Mouse (Mus musculus) E14TG2a.4 (cell line): ENCODE data around the gene Zbtb20.

Experiments used
- H3K27me3 ChIP-seq: 2 replicates; pipeline ENCODE4 v1.6.1; 2014; ENCODE audit warnings: low read length, control low read depth; ENCODE audit not compliant: insufficient read depth
- H3K36me3 ChIP-seq: 2 replicates; pipeline ENCODE4 v1.6.1; 2014; ENCODE audit warnings: low read length, control low read depth; ENCODE audit not compliant: insufficient read depth
- H3K4me1 ChIP-seq: replicated peaks from 2 replicates; pipeline ENCODE4 v1.6.1; 2014; ENCODE audit warnings: low read depth, low read length, control low read depth
- H3K4me3 ChIP-seq: replicated peaks from 2 replicates; pipeline ENCODE4 v1.5.1; 2014; ENCODE audit warnings: mild to moderate bottlenecking, low read length
- H3K9me3 ChIP-seq: 2 replicates; pipeline ENCODE4 v1.6.1; 2014; ENCODE audit warnings: low read length, control low read depth
- CTCF ChIP-seq: conservative IDR thresholded peaks from 2 replicates; pipeline ENCODE4 v1.5.1; 2014; ENCODE audit warnings: low read length
- NANOG ChIP-seq: IDR thresholded peaks from 2 replicates; pipeline ENCODE4 v1.6.1; 2014; ENCODE audit warnings: borderline replicate concordance, low read length, mixed read lengths
- POU5F1 ChIP-seq: IDR thresholded peaks from 2 replicates; pipeline ENCODE4 v1.6.1; 2014; ENCODE audit warnings: low read length, borderline replicate concordance

Gene Zbtb20

DNA sequence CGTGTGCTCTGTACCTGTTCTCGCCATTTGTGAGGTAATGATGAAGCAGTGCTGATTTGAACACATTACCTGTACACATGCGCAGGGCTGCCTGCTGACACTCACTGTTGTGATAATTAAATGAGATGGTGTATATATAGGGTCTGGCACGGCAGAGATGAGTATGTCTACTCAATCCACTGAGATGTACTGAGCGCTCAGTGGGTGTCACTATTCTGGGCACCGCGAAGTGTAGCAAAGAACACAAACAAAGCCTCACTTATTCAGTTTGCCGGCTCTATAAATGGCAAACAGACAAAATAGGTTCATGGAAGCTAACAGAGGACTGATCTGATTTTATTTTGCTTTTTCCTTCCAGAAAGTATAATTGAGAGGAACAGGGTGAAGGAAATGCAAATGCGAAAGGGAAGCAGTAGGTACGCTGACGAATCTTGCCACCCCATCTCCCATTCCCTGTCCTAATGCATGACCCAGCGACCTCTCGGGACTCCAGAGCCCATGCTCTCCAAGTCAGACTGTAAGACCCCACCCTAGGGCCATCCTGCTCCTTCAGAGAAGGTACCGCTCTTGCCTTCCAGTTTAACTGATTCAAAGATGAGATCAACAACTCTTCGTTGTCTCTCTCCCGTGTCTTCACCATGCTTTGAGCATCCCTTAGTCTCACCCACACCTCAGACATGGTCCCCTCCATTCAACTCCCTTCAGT lies 695.8 kb downstream of the Zbtb20 start:
- no peak overlapping the region for H3K4me3 ChIP-seq
- peaks cover 14% of the 10 kb centered on the region; the same call in 1 of the 2 replicates for H3K27me3 ChIP-seq
- no peaks in the 10 kb centered on the region for H3K36me3 ChIP-seq
- peaks cover 47% of the 10 kb centered on the region for H3K4me1 ChIP-seq
- TF ChIP-seq CTCF: no peak
- no peak for TF ChIP-seq NANOG
- TF ChIP-seq POU5F1: no peak
- H3K9me3 ChIP-seq: no peaks in the 10 kb centered on the region

- TF ChIP-seq NANOG: no peak
- no peak for TF ChIP-seq POU5F1
- TF ChIP-seq CTCF: no peak
- Histone ChIP-seq H3K27me3 (peaks cover 18% of the 10 kb centered on the region; the same call in 1 of the 2 replicates), H3K4me3 (no peak overlapping the region), H3K4me1 (peaks cover 53% of the 10 kb centered on the region), H3K36me3 (no peaks in the 10 kb centered on the region), H3K9me3 (no peaks in the 10 kb centered on the region)
Observed at GRCm38 (mm10) chr16:43572171-43572570, 696.5 kb downstream of the Zbtb20 start.

GRCm38 (mm10) chr16:43572766-43573165 lies 697.1 kb downstream of the Zbtb20 start:
- TF ChIP-seq NANOG: no peak
- TF ChIP-seq CTCF: no peak
- TF ChIP-seq POU5F1: no peak
- H3K4me3 ChIP-seq: no peak overlapping the region
- H3K9me3 ChIP-seq: no peaks in the 10 kb centered on the region
- H3K36me3 ChIP-seq: no peaks in the 10 kb centered on the region
- H3K27me3 ChIP-seq: peaks cover 18% of the 10 kb centered on the region; the same call in 1 of the 2 replicates
- peaks cover 58% of the 10 kb centered on the region for H3K4me1 ChIP-seq

DNA sequence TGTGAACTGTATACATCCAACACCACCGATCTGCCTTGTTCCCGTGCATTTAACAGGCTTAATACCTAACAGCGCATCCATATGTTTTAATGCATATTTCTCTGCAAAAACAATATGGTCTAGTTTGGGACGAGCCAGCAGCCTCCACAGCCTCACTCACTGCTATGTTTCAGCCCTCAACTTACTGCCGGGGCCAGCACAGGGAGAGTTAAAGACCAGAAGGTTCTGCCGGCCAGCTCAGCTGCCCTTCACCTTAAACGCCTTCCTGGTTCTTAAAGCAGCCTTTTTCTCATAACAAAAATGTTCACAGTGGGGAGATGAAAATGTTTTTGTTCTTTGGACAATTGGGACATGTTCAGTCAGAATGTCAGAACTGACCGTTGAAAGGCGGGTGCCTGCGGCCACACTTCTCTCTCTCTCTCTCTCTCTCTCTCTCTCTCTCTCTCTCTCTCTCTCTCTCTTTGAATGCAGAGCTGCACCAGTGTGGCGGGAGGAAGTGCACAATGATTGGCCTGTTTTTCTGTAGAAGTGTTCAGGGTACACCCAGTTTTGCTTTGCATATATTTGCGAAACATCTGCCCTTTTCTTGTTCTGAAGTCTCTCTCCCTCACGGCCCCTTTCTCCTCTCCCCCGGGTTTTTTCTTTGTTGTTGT lies 697.6 kb downstream of the Zbtb20 start:
- Histone ChIP-seq H3K9me3 (no peaks in the 10 kb centered on the region), H3K36me3 (no peaks in the 10 kb centered on the region), H3K27me3 (peaks cover 15% of the 10 kb centered on the region; the same call in 1 of the 2 replicates), H3K4me1 (peaks cover 60% of the 10 kb centered on the region), H3K4me3 (0 out of 2 replicates have a peak overlapping the region, but pooled peaks have one; percentile 7)
- TF ChIP-seq CTCF (no peak), POU5F1 (no peak), NANOG (no peak)

- TF ChIP-seq NANOG: no peak
- TF ChIP-seq CTCF: peak; percentile 83
- Histone ChIP-seq H3K4me1 (peaks cover 60% of the 10 kb centered on the region), H3K9me3 (no peaks in the 10 kb centered on the region), H3K27me3 (peaks cover 16% of the 10 kb centered on the region; the same call in 1 of the 2 replicates), H3K4me3 (no peak overlapping the region), H3K36me3 (no peaks in the 10 kb centered on the region)
Observed at GRCm38 (mm10) chr16:43574006-43574764, 698.5 kb downstream of the Zbtb20 start.

GRCm38 (mm10) chr16:43575066-43575465 lies 699.4 kb downstream of the Zbtb20 start:
- Histone ChIP-seq H3K4me1 (peaks cover 60% of the 10 kb centered on the region), H3K4me3 (no peak overlapping the region), H3K27me3 (peaks cover 19% of the 10 kb centered on the region; the same call in 1 of the 2 replicates), H3K36me3 (no peaks in the 10 kb centered on the region), H3K9me3 (no peaks in the 10 kb centered on the region)
- TF ChIP-seq CTCF (no peak), NANOG (no peak)

- peak overlapping the region; percentile 27; the same call in 1 of the 2 replicates for H3K4me3 ChIP-seq
- no peaks in the 10 kb centered on the region for H3K36me3 ChIP-seq
- no peak for TF ChIP-seq NANOG
- TF ChIP-seq CTCF: no peak
- TF ChIP-seq POU5F1: no peak
- H3K27me3 ChIP-seq: peaks cover 23% of the 10 kb centered on the region; the same call in 1 of the 2 replicates
- peaks cover 60% of the 10 kb centered on the region for H3K4me1 ChIP-seq
- H3K9me3 ChIP-seq: no peaks in the 10 kb centered on the region
Observed at GRCm38 (mm10) chr16:43575507-43575906, 699.8 kb downstream of the Zbtb20 start.

DNA sequence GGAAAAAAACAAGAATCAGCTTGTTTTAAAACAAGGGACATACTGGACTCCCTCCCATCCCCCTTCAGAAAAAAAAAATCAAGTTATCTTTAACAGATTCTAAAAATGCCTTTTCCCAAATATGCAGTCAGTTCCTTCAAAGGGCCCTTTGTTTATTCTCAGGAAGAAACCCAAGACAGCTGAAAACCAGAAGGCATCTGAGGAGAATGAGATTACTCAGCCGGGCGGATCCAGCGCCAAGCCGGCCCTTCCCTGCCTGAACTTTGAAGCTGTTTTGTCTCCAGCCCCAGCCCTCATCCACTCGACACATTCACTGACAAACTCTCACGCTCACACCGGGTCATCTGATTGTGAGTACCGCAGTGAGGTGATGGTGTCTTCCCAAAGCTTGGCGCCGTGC lies 701.7 kb downstream of the Zbtb20 start:
- Histone ChIP-seq H3K9me3 (no peaks in the 10 kb centered on the region), H3K27me3 (peaks cover 23% of the 10 kb centered on the region; the same call in 1 of the 2 replicates), H3K36me3 (no peaks in the 10 kb centered on the region), H3K4me1 (peaks cover 47% of the 10 kb centered on the region), H3K4me3 (no peak overlapping the region)
- TF ChIP-seq CTCF (no peak), POU5F1 (no peak), NANOG (no peak)
